Mouse (Mus musculus) CH12.LX (cell line): ENCODE measurements at regions not wholly inside any gene's neighbourhood (a gene's known extent, or its start where the extent isn't known, plus 50 kb on each side); places are given as distances from the start of the nearest gene placed in this dataset.

Source experiments
- DNase-seq: peaks from one replicate; pipeline ENCODE4 v3.0.0-alpha.2; 2013; ENCODE audit errors: extremely low read depth
- H3K27ac ChIP-seq: 2 replicates; pipeline ENCODE4 v1.5.1; 2012; ENCODE audit warnings: low read depth, mild to moderate bottlenecking, control low read depth, moderate library complexity; ENCODE audit not compliant: insufficient read depth
- H3K27me3 ChIP-seq: replicated peaks from 2 replicates; pipeline ENCODE3; 2012; ENCODE audit warnings: inconsistent platforms
- H3K36me3 ChIP-seq, 2 experiments: replicated peaks in 1 of 2; 2 replicates each; pipeline versions ENCODE3 to v1.6.1; 2012; ENCODE audit warnings: inconsistent platforms in 1 of 2, low read length in 1 of 2, mild to moderate bottlenecking in 1 of 2, mixed read lengths in 1 of 2, moderate library complexity in 1 of 2; ENCODE audit not compliant: control insufficient read depth in 1 of 2, insufficient read depth in 1 of 2
- H3K4me1 ChIP-seq, 2 experiments: 2 replicates each; pipeline ENCODE4 v1.6.1; 2012; ENCODE audit warnings: inconsistent platforms in 1 of 2, moderate library complexity in 1 of 2; ENCODE audit not compliant: insufficient read depth in 2 of 2, control insufficient read depth in 1 of 2
- H3K4me2 ChIP-seq: 2 replicates; pipeline ENCODE4 v1.6.1; 2012; ENCODE audit warnings: low read depth, mild to moderate bottlenecking, control low read depth; ENCODE audit not compliant: poor library complexity, insufficient read depth, severe bottlenecking
- H3K4me3 ChIP-seq, 3 experiments: fragments of 150-350 bp in 1 of 3; sonication (generic) in 1 of 3; replicated peaks in 1 of 3; 2 replicates each; pipeline versions ENCODE3 to v1.5.1; 2011 to 2012; ENCODE audit warnings: low read depth in 2 of 3, low read length in 2 of 3, mild to moderate bottlenecking in 2 of 3, moderate library complexity in 2 of 3, control low read depth in 1 of 3, improper control_type of control experiment in 1 of 3, inconsistent platforms in 1 of 3, mixed read lengths in 1 of 3; ENCODE audit not compliant: poor library complexity in 1 of 3
- H3K79me2 ChIP-seq: replicated peaks from 2 replicates; pipeline ENCODE4 v1.6.1; 2012; ENCODE audit warnings: mild to moderate bottlenecking, moderate library complexity; ENCODE audit not compliant: control insufficient read depth, poor library complexity, insufficient read depth, severe bottlenecking; ENCODE audit errors: extremely low read depth
- H3K9ac ChIP-seq: 2 replicates; pipeline ENCODE4 v1.6.1; 2012; ENCODE audit warnings: low read depth, mild to moderate bottlenecking, control low read depth, moderate library complexity; ENCODE audit not compliant: insufficient read depth
- H3K9me3 ChIP-seq: replicated peaks from 2 replicates; pipeline ENCODE3; 2012; ENCODE audit warnings: low read length, inconsistent platforms, mixed read lengths
- CHD1 ChIP-seq: IDR thresholded peaks from 2 replicates; pipeline ENCODE4 v1.6.1; 2012; ENCODE audit warnings: low read depth, low read length, improper control_type of control experiment, inconsistent platforms
- E2F4 ChIP-seq: IDR thresholded peaks from 2 replicates; pipeline ENCODE4 v1.6.1; 2011; ENCODE audit warnings: low read depth, low read length, improper control_type of control experiment; ENCODE audit not compliant: insufficient replicate concordance
- GABPA ChIP-seq: IDR thresholded peaks from 2 replicates; pipeline ENCODE4 v1.6.1; 2012; ENCODE audit warnings: low read depth, low read length, improper control_type of control experiment, inconsistent platforms; ENCODE audit not compliant: insufficient replicate concordance
- IRF4 ChIP-seq: IDR thresholded peaks from 2 replicates; pipeline ENCODE4 v1.6.1; 2014; ENCODE audit warnings: low read depth, mild to moderate bottlenecking, inconsistent platforms, low read length, improper control_type of control experiment
- KAT2A ChIP-seq: IDR thresholded peaks from 2 replicates; pipeline ENCODE4 v1.6.1; 2012; ENCODE audit warnings: low read length, improper control_type of control experiment, inconsistent platforms; ENCODE audit not compliant: insufficient replicate concordance
- MAX ChIP-seq: IDR thresholded peaks from 2 replicates; pipeline ENCODE4 v1.6.1; 2011; ENCODE audit warnings: low read length, improper control_type of control experiment
- MXI1 ChIP-seq: IDR thresholded peaks from 2 replicates; pipeline ENCODE4 v1.6.1; 2011; ENCODE audit warnings: mild to moderate bottlenecking, low read depth, low read length, improper control_type of control experiment
- NRF1 ChIP-seq: IDR thresholded peaks from 2 replicates; pipeline ENCODE4 v1.6.1; 2014; ENCODE audit warnings: low read depth, mild to moderate bottlenecking, inconsistent platforms, low read length, improper control_type of control experiment, moderate library complexity
- PAX5 ChIP-seq: IDR thresholded peaks from 2 replicates; pipeline ENCODE4 v1.6.1; 2012; ENCODE audit warnings: low read length, inconsistent platforms, mixed read lengths
- RAD21 ChIP-seq: IDR thresholded peaks from 2 replicates; pipeline ENCODE4 v1.6.1; 2011; ENCODE audit warnings: low read depth, mild to moderate bottlenecking, low read length, improper control_type of control experiment, moderate library complexity
- RCOR1 ChIP-seq: conservative IDR thresholded peaks from 2 replicates; pipeline ENCODE4 v1.6.1; 2012; ENCODE audit warnings: low read depth, mild to moderate bottlenecking, inconsistent platforms, low read length, improper control_type of control experiment
- SIN3A ChIP-seq: IDR thresholded peaks from 2 replicates; pipeline ENCODE4 v1.6.1; 2012; ENCODE audit warnings: low read length, improper control_type of control experiment, inconsistent platforms
- SMC3 ChIP-seq: IDR thresholded peaks from 2 replicates; pipeline ENCODE4 v1.6.1; 2011; ENCODE audit warnings: low read depth, low read length, improper control_type of control experiment
- USF1 ChIP-seq: IDR thresholded peaks from 2 replicates; pipeline ENCODE4 v1.6.1; 2014; ENCODE audit warnings: low read depth, mild to moderate bottlenecking, inconsistent platforms, low read length, improper control_type of control experiment
- ZC3H11A ChIP-seq: IDR thresholded peaks from 2 replicates; pipeline ENCODE4 v1.6.1; 2012; ENCODE audit warnings: low read depth, mild to moderate bottlenecking, inconsistent platforms, low read length, improper control_type of control experiment
- ZKSCAN1 ChIP-seq: IDR thresholded peaks from 2 replicates; pipeline ENCODE4 v1.6.1; 2012; ENCODE audit warnings: low read depth, inconsistent platforms, low read length, improper control_type of control experiment, borderline replicate concordance
- ZMIZ1 ChIP-seq: IDR thresholded peaks from 2 replicates; pipeline ENCODE4 v1.6.1; 2012; ENCODE audit warnings: low read depth, mild to moderate bottlenecking, inconsistent platforms, low read length, improper control_type of control experiment
- ZNF384 ChIP-seq: IDR thresholded peaks from 2 replicates; pipeline ENCODE4 v1.6.1; 2012; ENCODE audit warnings: low read depth, low read length, improper control_type of control experiment, inconsistent platforms
- dilution Hi-C: fragments of 300-500 bp; cut with MboI; formaldehyde crosslinking; loops from 2 replicates; pipeline ENCODE4 v1.14.3; 2020; ENCODE audit warnings: low sequenced_read_pairs; ENCODE audit not compliant: extremely low pct_unique_long_range_greater_than_20kb, extremely low pct_ligation_motif_present
- in situ Hi-C: fragments of 300-500 bp; cut with MboI; formaldehyde crosslinking; loops from 3 replicates; pipeline ENCODE4 v1.14.3; 2019; ENCODE audit warnings: low sequenced_read_pairs, low pct_ligation_motif_present, low pct_unique_long_range_greater_than_20kb, mixed read lengths

- no peaks in the 10 kb centered on the region for H3K9me3 ChIP-seq
- H3K4me1 ChIP-seq = peaks cover 0 to 2% of the 10 kb centered on the region in 2 experiments; a peak in 1 of 4 replicates
- no peaks in the 10 kb centered on the region for H3K36me3 ChIP-seq
- no peak for DNase-seq
- no peak overlapping the region for H3K4me2 ChIP-seq
- H3K9ac ChIP-seq = no peak overlapping the region
- no peak overlapping the region for H3K27ac ChIP-seq
- H3K4me3 ChIP-seq = no peak overlapping the region
- dilution Hi-C loops (no loop called here), in situ Hi-C loops (no loop called here)
- H3K79me2 ChIP-seq = no peaks in the 10 kb centered on the region
- H3K27me3 ChIP-seq = no peaks in the 10 kb centered on the region
- TF ChIP-seq GABPA (no peak), KAT2A (no peak), SIN3A (no peak), NRF1 (no peak), IRF4 (no peak), PAX5 (no peak), MXI1 (no peak), ZMIZ1 (no peak), RAD21 (no peak), ZKSCAN1 (no peak), MAX (no peak)
- TF ChIP-seq, all 38 proteins: peak for 0
Measured at GRCm38 (mm10) chr9:59186326-59186725, 105.0 kb upstream of the Adpgk start.

- no peak for DNase-seq
- Histone ChIP-seq H3K79me2 (no peaks in the 10 kb centered on the region), H3K4me2 (no peak overlapping the region), H3K27me3 (no peaks in the 10 kb centered on the region), H3K9ac (no peak overlapping the region), H3K27ac (no peak overlapping the region), H3K9me3 (no peaks in the 10 kb centered on the region), H3K4me3 (no peak overlapping the region), H3K4me1 (peaks cover 0 to 2% of the 10 kb centered on the region in 2 experiments; a peak in 1 of 4 replicates), H3K36me3 (no peaks in the 10 kb centered on the region)
- TF ChIP-seq CHD1 = no peak
- no peak for TF ChIP-seq E2F4
- no peak for TF ChIP-seq RCOR1
- TF ChIP-seq ZMIZ1 = no peak
- TF ChIP-seq USF1 = no peak
- no peak for TF ChIP-seq ZNF384
- TF ChIP-seq ZC3H11A = no peak
- TF ChIP-seq MXI1 = no peak
- no peak for TF ChIP-seq SIN3A
- TF ChIP-seq SMC3 = no peak
- no peak for TF ChIP-seq MAX
- dilution Hi-C loops = no loop called here
- in situ Hi-C loops = no loop called here
Measured at GRCm38 (mm10) chr9:59184089-59184488, 107.3 kb upstream of the Adpgk start.
